Mouse (Mus musculus): ENCODE data around the gene Prtn3. TPM values are rescaled to one million over a fixed set of nuclear protein-coding genes. Genes with fewer than 3 reads are reported as not detected.

The Prtn3 gene
- polyA plus RNA-seq, 1 experiment from 2014 or later = 12.3 TPM

- 85% methylated on average over 8 of the region's 8 CpGs for WGBS
- Histone ChIP-seq H3K9me3 (no peaks in the 10 kb centered on the region), H3K27ac (replicated peaks) (peak overlapping the region; percentile 63), H3K36me3 (replicated peaks) (peaks cover 15% of the 10 kb centered on the region; the same call in 1 of the 2 replicates), H3K4me3 (0 out of 2 replicates have a peak overlapping the region, but pooled peaks have one; percentile 5), H3K27me3 (replicated peaks; ENCODE audit: low read depth, poor library complexity, severe bottlenecking) (no peaks in the 10 kb centered on the region), H3K4me1 (peaks cover 42% of the 10 kb centered on the region)
- no peak for DNase-seq (ENCODE audit: low spot score)
These were observed 24.2 kb upstream of the Prtn3 start for GRCm38 (mm10) chr10:79849941-79850628.

DNA sequence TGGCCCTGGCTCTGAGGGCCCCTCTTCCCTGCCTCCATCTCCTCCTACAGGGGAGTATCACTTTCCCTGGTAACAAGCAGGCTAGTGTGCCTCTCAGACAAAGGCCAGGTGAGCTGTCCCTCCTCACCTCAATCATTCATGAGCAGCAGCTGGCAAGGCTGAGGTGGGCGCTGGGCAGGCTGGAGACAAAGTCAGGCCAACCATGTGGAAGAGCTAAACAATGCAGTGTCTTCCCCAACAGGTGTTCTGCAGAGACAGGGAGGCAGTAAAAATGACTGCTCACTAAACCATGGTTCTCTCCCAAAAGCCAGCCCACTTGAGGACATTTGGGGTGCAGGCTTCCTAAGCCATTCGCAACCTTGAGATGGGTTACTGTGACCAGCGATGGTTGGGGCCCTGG is 22.6 kb upstream of the Prtn3 start:
- 73% methylated on average over 3 of the region's 3 CpGs for WGBS
- H3K9me3 ChIP-seq = no peaks in the 10 kb centered on the region
- peak overlapping the region; percentile 99 for H3K4me3 ChIP-seq
- DNase-seq (ENCODE audit: low spot score) = no peak
- no peaks in the 10 kb centered on the region for H3K27me3 ChIP-seq (replicated peaks; ENCODE audit: low read depth, poor library complexity, severe bottlenecking)
- H3K36me3 ChIP-seq (replicated peaks) = peaks cover 27% of the 10 kb centered on the region
- H3K4me1 ChIP-seq = peaks cover 50% of the 10 kb centered on the region
- peak overlapping the region; percentile 100 for H3K27ac ChIP-seq (replicated peaks)

DNA sequence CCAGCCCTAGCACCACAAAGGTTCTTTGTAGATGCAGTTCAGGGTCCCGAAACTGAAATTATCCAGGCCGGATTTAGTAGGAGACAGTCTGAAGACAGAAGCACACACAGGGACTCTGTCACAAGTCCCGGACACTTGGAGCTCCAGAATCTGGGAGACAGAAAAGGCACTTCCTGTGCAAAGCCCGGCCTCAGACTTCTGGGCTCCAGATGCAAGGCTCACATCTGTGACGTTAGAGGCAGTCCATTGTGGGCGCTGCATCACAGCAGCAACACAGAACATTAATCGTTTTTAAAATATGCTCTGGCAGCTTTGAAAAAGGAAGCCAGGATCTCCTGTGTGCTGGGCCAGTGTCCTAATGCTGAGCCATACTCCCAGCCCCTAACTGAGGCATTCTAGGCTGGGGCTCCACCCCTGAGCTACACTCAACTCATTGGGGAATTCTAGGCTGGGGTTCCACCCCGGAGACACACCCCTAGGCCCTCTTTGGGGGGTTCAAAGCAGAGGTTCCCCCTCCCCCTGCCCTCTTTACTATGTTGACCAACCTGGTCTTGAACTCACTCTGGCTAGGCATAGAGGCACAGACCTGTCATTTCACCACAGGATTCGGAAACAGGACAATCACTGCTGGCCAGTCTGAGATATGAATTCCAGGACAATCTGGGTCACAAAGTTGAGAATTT is 22.0 kb upstream of the Prtn3 start:
- H3K4me1 ChIP-seq = peaks cover 53% of the 10 kb centered on the region
- DNase-seq (ENCODE audit: low spot score) = peak; percentile 33

GRCm38 (mm10) chr10:79852827-79853226 is 21.4 kb upstream of the Prtn3 start:
- peaks cover 59% of the 10 kb centered on the region for H3K4me1 ChIP-seq
- DNase-seq (ENCODE audit: low spot score) = peak; percentile 32

More for the DNA sequence above, 22.0 kb upstream of the Prtn3 start:
- Histone ChIP-seq H3K4me3 (peak overlapping the region; percentile 99), H3K27ac (replicated peaks) (peak overlapping the region; percentile 100), H3K27me3 (replicated peaks; ENCODE audit: low read depth, poor library complexity, severe bottlenecking) (no peaks in the 10 kb centered on the region), H3K36me3 (replicated peaks) (peaks cover 33% of the 10 kb centered on the region), H3K9me3 (no peaks in the 10 kb centered on the region)
- WGBS = 51% methylated on average over 9 of the region's 9 CpGs

GRCm38 (mm10) chr10:79853392-79853791 is 20.9 kb upstream of the Prtn3 start:
- H3K9me3 ChIP-seq = no peaks in the 10 kb centered on the region
- 1% methylated on average over 15 of the region's 15 CpGs for WGBS
- H3K27me3 ChIP-seq (replicated peaks; ENCODE audit: low read depth, poor library complexity, severe bottlenecking) = no peaks in the 10 kb centered on the region
- peak overlapping the region; percentile 100 for H3K27ac ChIP-seq (replicated peaks)
- peak; percentile 84 for DNase-seq (ENCODE audit: low spot score)
- peaks cover 44% of the 10 kb centered on the region for H3K36me3 ChIP-seq (replicated peaks)
- H3K4me3 ChIP-seq = peak overlapping the region; percentile 99
- H3K4me1 ChIP-seq = peaks cover 65% of the 10 kb centered on the region

More at GRCm38 (mm10) chr10:79852827-79853226, 21.4 kb upstream of the Prtn3 start:
- H3K4me3 ChIP-seq = peak overlapping the region; percentile 99
- H3K27me3 ChIP-seq (replicated peaks; ENCODE audit: low read depth, poor library complexity, severe bottlenecking) = no peaks in the 10 kb centered on the region
- WGBS = 32% methylated on average over 8 of the region's 8 CpGs
- peak overlapping the region; percentile 100 for H3K27ac ChIP-seq (replicated peaks)
- no peaks in the 10 kb centered on the region for H3K9me3 ChIP-seq
- H3K36me3 ChIP-seq (replicated peaks) = peaks cover 39% of the 10 kb centered on the region

DNA sequence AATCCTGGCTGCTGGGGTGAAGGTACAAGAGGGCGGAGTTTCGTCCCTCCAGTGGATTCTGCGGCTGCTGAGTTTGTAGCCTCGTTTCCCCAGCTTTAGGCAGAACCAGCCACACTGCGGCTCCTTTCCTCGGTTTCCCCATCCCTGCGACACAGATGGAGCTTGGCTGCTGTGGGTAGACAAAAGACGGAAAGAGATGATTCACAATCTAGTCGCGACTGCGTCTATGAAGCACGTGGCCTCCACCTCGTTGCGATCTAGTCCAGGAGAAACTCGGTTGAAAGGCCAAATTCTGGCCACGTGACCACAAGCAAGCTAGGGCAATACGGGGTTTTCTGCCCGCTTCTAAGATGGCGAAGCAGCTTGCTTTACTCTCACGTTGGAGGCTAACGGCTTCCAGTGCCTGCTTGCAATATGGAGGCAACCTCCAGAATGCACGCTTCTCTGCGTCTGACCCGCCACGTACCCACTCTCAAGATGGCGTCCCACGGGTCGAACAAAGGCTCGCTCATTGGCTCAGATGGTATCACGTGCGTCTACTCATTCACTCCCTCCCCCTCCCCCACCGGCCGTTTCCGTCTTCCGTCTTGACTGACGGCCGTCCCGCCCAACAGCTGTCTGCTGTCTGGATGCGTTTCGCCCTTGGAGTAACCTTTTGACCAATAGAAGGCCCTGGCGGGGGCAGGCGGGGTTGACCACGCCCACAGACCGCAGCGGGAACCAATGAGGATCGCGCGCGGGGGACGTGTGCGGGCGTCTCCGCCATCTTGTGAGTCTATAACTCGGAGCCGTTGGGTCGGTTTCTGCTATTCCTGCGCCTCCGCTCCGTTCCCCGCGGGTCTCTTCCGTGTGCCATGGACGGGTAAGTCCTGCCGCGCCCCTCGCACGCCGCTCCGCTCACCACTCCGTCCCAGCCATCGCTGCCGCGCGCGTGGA is 20.1 kb upstream of the Prtn3 start, which contains the start of gene Ptbp1:
Gene Ptbp1 (plus strand): TSS at position 568 of the 936 bp plus-strand sequence.
- DNase-seq (ENCODE audit: low spot score) = peak; percentile 100
- peak within 1 kb of the TSS; percentile 100 for H3K27ac ChIP-seq (replicated peaks)
- no peaks in the 10 kb centered on the region for H3K9me3 ChIP-seq
- peaks cover 52% of the 10 kb centered on the region for H3K36me3 ChIP-seq (replicated peaks)
- H3K4me3 ChIP-seq = peak within 1 kb of the TSS; percentile 99
- no peaks in the 10 kb centered on the region for H3K27me3 ChIP-seq (replicated peaks; ENCODE audit: low read depth, poor library complexity, severe bottlenecking)
- under 1% methylated on average over 75 of the region's 75 CpGs for WGBS
- peaks cover 70% of the 10 kb centered on the region for H3K4me1 ChIP-seq

DNA sequence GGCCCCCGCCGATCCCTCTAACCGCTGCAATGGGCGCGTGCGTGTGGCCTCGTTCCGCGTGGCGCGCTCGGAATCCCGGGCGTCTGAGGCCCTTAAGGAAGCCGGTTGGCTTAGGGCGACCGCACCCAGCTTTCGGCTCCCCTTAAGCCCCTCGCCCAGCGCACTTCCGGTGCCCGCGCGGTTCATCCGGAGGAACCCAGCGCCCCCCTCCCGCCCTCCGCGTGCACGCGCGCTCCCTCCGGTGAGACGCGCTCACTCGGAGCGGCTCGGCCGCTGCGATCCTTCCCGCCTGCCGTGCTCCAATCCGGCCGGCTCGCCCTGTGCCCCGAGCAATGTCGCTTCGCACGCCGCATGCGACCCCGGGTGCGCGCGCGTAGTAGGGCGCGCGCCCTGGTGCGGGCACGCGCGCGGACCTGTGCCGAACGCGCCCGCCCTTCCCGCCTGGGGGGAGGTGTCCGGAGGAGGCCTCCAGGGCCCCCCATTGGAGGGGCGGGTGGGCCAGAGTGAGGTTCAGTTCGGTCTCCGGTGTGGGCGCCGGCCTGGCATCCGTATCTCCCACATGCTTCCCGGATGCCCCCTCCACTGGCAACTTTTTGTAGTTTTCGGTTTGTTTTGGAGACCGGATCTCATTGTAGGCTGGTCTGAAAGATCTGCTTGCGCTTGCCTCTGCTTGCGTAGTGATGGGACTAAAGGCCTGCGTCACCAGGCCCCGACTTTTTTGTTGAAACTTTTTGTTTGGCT is 19.3 kb upstream of the Prtn3 start:
- Histone ChIP-seq H3K4me3 (peak overlapping the region; percentile 99), H3K27ac (replicated peaks) (peak overlapping the region; percentile 100), H3K27me3 (replicated peaks; ENCODE audit: low read depth, poor library complexity, severe bottlenecking) (no peaks in the 10 kb centered on the region), H3K9me3 (no peaks in the 10 kb centered on the region), H3K4me1 (peaks cover 70% of the 10 kb centered on the region), H3K36me3 (replicated peaks) (peaks cover 60% of the 10 kb centered on the region)
- under 1% methylated on average over 83 of the region's 83 CpGs for WGBS
- peak; percentile 85 for DNase-seq (ENCODE audit: low spot score)

- WGBS = 7% methylated on average over 10 of the region's 10 CpGs
- no peaks in the 10 kb centered on the region for H3K9me3 ChIP-seq
- peaks cover 68% of the 10 kb centered on the region for H3K4me1 ChIP-seq
- no peaks in the 10 kb centered on the region for H3K27me3 ChIP-seq (replicated peaks; ENCODE audit: low read depth, poor library complexity, severe bottlenecking)
- H3K4me3 ChIP-seq = peak overlapping the region; percentile 99
- H3K27ac ChIP-seq (replicated peaks) = peak overlapping the region; percentile 100
- DNase-seq (ENCODE audit: low spot score) = peak; percentile 36
- H3K36me3 ChIP-seq (replicated peaks) = peaks cover 61% of the 10 kb centered on the region
These were observed 18.6 kb upstream of the Prtn3 start for GRCm38 (mm10) chr10:79855558-79856184.

GRCm38 (mm10) chr10:79856280-79856679 is 18.0 kb upstream of the Prtn3 start:
- 61% methylated on average over 6 of the region's 6 CpGs for WGBS
- no peak for DNase-seq (ENCODE audit: low spot score)
- Histone ChIP-seq H3K27me3 (replicated peaks; ENCODE audit: low read depth, poor library complexity, severe bottlenecking) (no peaks in the 10 kb centered on the region), H3K4me3 (peak overlapping the region; percentile 99), H3K4me1 (peaks cover 64% of the 10 kb centered on the region), H3K27ac (replicated peaks) (peak overlapping the region; percentile 100), H3K9me3 (no peaks in the 10 kb centered on the region), H3K36me3 (replicated peaks) (peaks cover 61% of the 10 kb centered on the region)

- Histone ChIP-seq H3K27me3 (replicated peaks; ENCODE audit: low read depth, poor library complexity, severe bottlenecking) (no peaks in the 10 kb centered on the region), H3K36me3 (replicated peaks) (peaks cover 64% of the 10 kb centered on the region), H3K4me1 (peaks cover 58% of the 10 kb centered on the region), H3K4me3 (peak overlapping the region; percentile 99), H3K27ac (replicated peaks) (peak overlapping the region; percentile 100; the same call in 1 of the 2 replicates), H3K9me3 (no peaks in the 10 kb centered on the region)
- no peak for DNase-seq (ENCODE audit: low spot score)
- 70% methylated on average over 7 of the region's 7 CpGs for WGBS
These were observed 17.4 kb upstream of the Prtn3 start for GRCm38 (mm10) chr10:79856704-79857451.

GRCm38 (mm10) chr10:79857452-79857811 is 16.8 kb upstream of the Prtn3 start:
- DNase-seq (ENCODE audit: low spot score) = no peak
- Histone ChIP-seq H3K4me3 (peak overlapping the region; percentile 99), H3K27me3 (replicated peaks; ENCODE audit: low read depth, poor library complexity, severe bottlenecking) (no peaks in the 10 kb centered on the region), H3K27ac (replicated peaks) (0 out of 2 replicates have a peak overlapping the region, but pooled peaks have one; percentile 12), H3K4me1 (peaks cover 52% of the 10 kb centered on the region), H3K36me3 (replicated peaks) (peaks cover 70% of the 10 kb centered on the region), H3K9me3 (no peaks in the 10 kb centered on the region)
- WGBS = 72% methylated on average over 4 of the region's 4 CpGs
